Mouse (Mus musculus): ENCODE data around the gene Pmm2.

GRCm38 (mm10) chr16:8656256-8656655 is 18.8 kb downstream of the Pmm2 start:
- TF ChIP-seq CTCF (IDR thresholded peaks at IDR 0.05; ENCODE audit: low read depth) (no peak), EP300 (IDR thresholded peaks at IDR 0.05; ENCODE audit: low read depth) (no peak)
